Mouse (Mus musculus) spleen, adult 18-20 months (tissue): ENCODE measurements around the gene Pknox2.
A peak's percentile ranks its signal among the peaks of the same experiment; 100 is the strongest.

Experiments used
- DNase-seq, 2 experiments: peaks; one replicate each; pipeline ENCODE4 v3.0.0; 2022; ENCODE audit warnings: mixed read lengths in 2 of 2

Gene Pknox2

DNA sequence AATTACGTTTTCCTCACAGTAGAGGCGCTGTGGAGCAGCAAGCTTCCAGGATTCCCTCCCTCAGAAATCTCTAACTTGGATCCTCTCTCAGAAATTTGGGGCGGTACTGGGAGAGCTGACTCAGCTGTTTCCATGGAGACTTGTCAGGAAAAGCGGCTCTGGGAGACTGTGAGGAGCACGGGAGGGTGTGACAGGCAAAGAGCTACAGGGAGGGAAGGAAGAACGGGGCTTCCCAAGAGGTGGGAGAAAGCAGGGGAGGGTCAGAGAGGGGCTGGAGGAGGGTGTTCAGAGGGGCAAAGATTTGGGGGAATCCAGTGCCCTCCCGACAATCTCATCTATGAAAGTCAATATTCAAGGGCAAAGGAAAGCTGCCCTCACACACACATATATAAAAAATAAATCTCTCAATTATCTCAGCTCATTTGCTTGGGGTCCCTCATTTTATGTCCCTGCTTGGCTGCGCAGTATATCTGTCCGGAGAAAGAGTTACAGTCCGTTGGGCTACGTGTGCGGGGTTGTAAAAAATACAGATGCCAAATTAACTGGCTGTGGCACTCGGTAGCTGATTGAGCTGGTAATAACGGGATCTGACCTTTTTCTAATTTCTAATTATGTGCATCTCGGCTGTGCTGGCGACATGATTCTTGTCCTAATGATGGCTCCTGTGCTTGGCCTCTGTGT lies 213.3 kb downstream of the Pknox2 start:
- peak in 1 of 2 experiments; percentile 6 for DNase-seq

DNA sequence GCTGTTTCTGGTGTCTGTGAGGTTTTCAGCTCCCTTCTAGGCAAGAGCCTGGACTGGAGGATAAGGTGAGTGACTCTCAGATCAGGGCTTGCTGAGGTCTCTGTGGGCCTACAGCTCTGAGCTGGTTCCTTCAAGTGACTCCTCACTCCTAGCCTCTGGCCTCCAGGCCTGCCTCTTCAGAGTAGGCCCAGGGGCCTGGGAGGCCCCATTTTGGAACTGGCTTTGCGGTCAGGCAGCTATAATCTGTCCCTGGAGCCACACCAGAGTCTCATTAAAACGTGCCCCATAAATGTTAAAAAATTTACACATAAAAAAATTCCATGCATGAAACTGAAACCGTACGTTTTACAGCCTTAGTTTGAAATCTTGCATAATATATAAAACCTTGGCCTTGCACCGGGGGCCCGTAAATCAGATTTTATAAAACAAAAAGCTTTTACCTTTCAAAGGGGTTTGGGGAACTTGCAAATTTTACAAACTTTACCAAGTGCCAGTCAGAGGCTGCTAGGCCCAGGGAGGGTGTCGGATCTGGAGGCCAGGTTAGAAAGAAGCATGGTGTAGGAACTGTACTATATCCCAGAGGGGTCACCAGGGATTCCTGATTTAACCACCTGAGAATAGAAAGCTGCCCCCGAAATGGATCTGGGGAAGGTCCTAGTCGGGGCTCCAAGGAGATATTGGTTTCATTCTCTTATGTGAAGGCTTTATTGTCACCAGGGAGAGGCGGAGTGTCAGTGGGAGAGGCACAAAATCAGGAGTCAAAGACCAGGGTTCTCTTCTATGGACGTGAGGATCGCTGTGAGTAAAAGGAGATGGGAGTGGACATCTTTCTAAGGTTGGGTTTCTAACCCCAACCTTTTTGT lies 214.0 kb downstream of the Pknox2 start:
- no peak for DNase-seq

DNA sequence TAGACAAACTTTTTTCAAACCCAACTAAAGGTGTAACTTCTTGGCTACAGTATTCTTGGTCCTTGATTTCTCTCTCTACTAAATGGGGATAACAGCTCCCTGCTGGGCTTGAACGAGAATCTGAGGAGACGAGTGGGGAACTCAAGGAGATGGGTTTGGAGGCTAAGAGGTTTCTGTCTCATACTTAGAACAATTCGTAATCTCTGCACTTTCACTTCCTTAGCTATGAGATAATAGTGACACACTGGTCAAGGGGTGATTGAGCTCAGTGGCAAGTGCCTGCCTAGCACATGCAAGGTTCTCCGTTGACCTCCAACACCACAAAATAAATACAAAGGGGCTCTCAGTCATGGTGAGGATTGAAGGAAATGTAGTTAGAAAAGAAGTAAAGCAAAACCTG lies 215.6 kb downstream of the Pknox2 start:
- DNase-seq: no peak

DNA sequence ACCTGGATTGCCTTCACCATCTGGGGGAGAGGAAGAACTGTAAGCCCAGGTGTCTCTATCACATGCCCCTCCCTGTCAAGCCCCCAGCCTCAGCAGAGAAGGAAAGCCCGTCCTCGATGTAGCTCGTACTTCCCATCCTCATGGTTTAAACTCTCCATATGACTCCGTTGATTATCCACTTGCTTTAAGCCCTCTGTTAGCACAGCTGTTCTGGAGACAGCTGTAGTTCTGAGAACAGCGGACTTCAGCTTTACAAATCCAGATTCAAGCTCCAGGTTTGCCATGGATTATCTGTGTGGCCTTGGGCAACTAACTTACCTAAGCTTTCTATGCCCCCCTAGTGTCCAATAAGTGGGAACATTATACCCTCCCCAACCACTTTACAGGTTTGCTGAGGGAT lies 223.5 kb downstream of the Pknox2 start:
- no peak for DNase-seq

- DNase-seq: no peak
Observed at GRCm38 (mm10) chr9:36921718-36922415, 225.3 kb downstream of the Pknox2 start.

- no peak for DNase-seq
Observed at GRCm38 (mm10) chr9:36919472-36919871, 227.7 kb downstream of the Pknox2 start.

DNA sequence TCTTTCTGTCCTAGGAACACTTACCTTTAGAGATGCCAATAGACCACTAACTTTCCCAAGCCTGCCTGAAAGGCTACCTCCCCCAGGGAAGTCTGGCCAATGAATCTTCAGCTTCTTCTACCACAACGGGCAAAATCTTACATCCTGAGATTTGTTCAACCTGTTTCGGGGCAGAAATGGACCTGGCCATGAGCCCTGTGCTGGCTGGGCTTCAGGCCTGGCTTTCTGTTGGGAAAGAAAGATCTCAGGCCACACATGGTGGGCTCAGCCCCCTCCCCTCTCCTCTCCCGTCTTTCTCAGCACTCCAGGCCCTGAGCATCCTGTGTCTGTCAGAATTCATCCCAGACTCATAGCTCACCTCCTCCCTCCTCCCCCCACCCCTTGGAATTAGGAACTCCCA lies 228.6 kb downstream of the Pknox2 start:
- DNase-seq: no peak

GRCm38 (mm10) chr9:36916915-36917314 lies 230.3 kb downstream of the Pknox2 start:
- DNase-seq: no peak

DNA sequence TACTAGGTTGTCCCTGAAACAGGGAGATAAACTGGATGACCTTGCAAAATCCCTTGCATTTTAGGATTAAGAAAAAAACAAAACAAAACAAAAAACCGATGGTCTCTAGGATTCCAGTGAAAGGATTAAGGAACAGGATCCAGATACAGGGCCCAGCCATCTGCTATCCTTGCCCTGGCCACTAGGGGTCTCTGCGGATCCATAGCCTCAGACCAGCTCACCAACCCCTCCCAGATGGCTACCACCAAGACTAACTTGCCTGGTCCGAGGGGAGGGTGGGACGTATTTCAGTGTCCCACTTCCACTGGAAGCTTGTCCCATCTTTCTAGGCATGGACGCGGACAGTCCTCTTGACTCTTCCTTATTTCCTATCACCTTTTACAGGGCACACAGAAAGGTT lies 230.8 kb downstream of the Pknox2 start:
- peak in 1 of 2 experiments; percentile 53 for DNase-seq

DNA sequence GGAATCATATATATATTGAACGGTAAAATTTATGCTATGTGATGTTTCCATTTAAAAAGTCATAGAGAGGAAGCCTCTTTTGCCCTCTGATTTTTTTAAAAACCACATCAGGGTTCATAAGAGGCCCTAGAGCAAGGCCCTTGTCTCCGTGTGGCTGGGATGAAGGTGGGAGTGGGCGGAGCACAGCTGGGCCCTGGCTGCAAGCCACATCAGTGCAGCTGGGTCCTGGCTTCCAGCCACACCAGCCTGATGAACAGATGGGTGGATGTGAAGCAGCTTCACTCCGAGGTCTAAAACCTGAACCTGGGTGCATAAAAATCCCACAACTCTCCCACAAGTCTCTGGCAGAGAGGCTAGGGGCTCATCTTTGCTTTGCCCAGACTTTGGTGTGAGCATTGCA lies 241.8 kb downstream of the Pknox2 start:
- no peak for DNase-seq

- DNase-seq: no peak
Observed at GRCm38 (mm10) chr9:36900464-36900863, 246.7 kb downstream of the Pknox2 start.

DNA sequence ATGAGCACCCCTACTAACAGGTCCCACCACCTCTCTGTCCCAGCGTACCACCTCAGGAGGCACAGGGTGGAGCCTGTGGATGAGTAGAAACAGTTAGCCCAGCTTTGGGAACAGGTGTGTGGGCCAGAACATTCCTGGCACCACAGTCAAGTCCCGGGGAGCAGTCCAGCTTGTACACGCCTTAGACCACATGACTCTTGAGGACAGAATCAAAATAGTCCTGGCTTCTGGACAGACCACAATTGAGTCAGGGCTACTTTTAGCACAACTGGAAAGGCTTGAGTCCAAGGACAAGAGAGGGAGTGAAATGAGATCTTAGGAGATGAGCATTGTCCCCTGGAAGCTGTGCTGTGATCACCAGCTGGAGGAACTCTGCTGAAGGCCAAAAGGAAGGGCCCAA lies 248.6 kb downstream of the Pknox2 start:
- DNase-seq: no peak

GRCm38 (mm10) chr9:36895009-36895693 lies 252.1 kb downstream of the Pknox2 start:
- no peak for DNase-seq

DNA sequence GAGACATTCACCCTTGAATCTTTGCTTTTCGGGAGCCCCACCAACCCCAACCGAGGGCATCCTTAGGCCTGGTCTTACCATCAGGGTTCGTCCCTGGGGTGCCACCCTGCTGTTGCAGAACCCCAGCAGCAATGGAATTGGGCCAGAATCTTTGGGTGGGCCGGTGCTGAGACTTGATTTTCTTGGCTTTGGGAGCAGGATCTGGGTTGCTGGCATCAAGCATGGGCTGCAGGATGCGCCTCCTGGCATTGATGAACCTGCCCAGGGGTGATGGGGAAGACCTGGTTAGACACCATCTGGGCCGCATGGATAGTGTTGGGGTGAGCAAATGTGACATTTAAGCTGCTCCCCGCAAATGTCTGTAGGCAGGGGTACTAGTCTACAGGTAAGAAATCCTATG lies 253.0 kb downstream of the Pknox2 start:
- DNase-seq: no peak

- DNase-seq: no peak
Observed at GRCm38 (mm10) chr9:36893413-36893990, 253.7 kb downstream of the Pknox2 start.

DNA sequence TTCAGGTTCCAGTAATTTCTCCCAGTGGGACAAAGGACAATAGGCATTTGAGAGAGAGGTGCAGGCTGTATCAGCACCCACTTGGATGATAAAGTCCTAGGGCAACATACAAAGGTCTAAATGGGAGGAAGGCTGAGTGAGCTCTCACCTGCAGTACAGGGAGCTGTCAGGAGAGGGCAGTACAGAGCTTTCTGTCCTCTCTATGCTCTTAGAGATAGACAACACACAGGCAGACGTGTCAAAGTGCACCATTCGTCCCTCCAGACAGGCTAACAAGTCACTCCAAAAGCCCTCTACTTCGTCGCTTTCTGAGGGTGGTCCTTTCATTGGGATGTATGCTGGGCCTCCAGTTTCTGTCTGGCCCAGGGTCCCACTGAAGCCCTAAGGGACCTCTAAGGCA lies 256.7 kb downstream of the Pknox2 start:
- peak in 1 of 2 experiments; percentile 24 for DNase-seq

DNA sequence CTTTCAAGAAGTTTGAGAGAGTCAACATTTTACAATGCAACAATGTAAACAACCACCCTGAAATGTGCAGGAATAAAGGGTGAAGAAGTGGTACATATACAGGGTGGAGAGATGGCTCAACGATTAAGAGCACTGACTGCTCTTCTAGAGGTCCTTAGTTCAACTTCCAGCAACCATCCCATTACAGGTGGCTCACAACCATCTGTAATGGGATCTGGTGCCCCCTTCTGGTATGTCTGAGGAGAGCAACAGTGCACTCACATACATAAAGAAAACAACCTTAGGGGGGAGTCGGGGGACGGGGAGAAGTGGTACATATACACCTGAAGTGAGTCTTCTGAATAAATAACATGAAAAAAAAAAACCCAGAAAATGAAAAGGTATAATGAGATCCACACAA lies 262.0 kb downstream of the Pknox2 start:
- no peak for DNase-seq

DNA sequence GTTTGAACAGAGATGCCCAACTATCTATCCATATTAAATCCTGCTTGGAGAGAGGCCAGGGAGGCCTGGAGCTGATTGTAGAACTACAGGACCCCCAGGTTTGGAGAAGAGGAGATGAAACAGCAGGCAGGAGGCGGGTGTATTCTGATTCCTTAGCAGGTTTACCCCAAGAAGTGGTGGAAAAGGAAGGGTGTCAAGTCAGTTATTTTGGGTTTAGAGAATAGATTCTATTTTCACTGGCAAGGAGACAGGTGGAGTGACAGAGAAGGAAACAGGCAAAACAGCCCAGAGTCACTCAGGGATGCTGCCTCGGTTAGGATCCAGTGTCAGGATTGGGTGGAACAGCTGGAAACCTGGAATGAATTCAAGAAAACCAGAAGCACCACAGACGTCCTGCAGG lies 263.6 kb downstream of the Pknox2 start:
- DNase-seq: no peak

DNA sequence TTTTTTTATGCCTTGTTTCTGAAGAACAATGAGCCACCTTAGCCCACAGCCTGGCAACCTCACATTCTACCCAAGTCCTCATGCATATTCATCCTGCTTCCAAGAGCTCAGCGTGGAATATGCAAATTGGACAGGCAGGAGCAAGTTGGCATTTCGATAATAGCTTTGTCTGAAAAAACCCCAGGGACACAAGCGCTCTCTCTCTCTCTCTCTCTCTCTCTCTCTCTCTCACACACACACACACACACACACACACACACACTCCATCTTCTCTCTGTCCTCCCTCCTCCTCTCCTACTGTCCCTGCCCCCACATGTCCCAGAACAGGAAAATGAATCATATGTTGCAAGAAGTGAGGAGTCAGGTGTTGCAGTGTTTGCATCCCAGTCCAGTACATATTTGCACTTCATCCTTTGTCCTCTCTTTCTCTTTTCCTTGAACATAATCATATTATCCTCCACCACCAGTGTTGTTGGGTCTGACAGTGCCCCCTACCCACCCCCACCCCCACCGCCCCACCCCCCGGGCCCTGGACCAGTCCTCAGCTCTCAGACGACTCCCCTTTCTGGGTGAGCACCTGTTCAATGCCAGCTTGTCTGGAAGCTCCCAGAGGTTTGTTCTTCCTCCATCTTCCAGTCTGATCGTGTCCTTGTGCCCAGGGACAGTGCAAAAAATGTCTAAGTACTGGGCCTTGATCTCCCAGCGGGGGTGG lies 265.0 kb downstream of the Pknox2 start:
- no peak for DNase-seq

DNA sequence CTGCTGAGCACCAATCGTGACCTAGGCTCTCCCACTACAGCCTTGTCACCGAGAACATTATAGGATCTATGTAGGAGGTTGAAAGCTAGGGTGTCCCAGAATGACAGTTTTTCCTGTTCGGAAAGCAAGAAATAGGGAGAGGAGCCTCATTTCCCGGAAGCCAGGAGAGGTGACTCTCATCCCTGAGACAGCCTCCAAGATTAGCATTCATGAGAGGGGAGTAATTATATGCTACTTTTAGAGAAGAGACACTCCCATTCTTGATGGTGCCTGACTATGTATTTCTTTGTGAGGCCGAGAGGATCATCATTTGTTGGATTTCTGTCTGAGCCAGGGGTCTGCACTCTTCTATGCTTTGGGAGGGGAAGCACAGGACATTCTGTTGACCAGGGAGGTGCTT lies 265.6 kb downstream of the Pknox2 start:
- DNase-seq: no peak

DNA sequence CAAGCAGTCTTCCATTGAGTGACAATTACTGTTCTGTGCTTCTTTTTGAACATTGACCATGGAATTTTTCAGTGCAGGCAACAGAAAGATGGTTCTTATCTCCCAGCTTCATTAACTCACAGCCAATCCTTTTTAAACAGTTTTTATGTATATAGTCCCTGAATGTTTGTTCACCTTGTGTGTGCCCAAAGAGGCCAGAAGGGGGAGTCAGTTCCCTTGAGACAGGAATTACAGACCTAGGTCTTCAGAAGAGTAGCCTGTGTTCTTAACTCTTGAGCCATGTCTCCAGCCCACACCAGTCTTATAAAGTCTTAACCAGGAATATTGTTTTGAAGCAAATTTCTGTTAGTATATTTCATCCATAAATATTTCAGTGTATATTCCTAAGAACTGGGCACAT lies 270.4 kb downstream of the Pknox2 start:
- DNase-seq: no peak

DNA sequence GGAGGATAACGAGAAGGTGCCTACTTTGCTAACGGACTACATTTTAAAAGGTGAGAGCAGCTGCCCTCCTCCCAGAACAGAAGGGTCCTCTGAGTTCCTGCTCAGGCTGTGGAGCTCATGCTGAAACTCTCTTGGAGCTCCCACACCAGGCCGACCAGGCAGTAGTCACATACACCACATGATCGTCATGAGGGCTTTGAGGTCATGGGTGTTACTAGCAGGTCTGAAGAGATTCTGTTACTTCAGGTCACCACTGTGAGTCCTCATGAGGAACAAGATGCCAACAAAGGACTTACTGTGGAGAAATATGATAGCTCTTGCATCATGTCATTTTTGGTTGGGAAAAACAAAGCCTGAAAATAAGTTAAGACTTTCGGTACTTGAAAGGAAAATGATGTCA lies 270.9 kb downstream of the Pknox2 start:
- DNase-seq: no peak
